Mouse (Mus musculus): Measurements from ENCODE around the gene Stx1a. TPM values are rescaled to one million over a fixed set of nuclear protein-coding genes. Genes with fewer than 3 reads are reported as not detected.

The Stx1a gene
- 8.2 and 8.3 TPM in 2 replicates for polyA plus RNA-seq (2015; fragmentation: Nextera tagmentation; extraction: Ambion mirVana)

DNA sequence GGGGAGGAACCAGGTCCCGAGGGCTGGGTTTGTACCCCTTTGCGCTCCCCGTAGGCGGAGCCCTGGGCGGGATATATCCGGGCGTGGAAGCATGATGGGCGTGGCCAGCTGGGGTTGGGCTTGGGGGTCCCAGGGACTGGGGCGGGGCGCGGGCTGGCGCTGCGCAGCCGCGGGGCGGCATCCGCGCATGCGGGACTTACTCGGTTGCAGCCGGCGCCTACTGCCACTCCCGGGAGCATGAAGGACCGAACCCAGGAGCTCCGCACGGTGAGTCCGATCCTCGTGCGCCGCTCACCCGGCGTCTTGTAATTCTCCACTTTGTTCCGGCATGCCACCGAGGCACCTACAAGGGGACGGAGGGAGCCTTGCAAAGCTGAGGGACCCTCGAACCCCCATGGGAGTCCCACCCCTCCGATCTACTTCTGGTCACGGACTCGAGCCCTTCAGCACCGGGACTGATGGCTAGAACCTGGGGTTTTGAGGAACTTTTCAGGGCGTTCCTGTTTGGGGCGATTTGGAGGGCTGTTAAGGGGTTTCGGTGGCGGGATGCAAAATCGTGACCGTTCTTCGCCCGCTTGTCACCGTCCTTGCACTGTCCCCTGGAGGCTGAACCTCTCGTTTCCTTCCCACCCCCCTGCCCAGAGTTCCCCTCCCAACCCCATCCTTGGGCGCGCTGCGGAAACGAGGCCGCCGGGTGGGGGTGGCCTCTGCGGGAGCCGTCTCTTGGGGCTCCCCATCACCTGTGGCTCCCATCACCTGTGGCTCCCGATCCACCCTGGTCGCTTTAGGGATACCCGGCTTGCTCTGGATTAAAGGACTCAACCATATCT, at the start of gene Stx1a:
Stx1a (plus strand) TSS at position 139 of the 830 bp plus-strand sequence.
- ATAC-seq (ENCODE audit: extremely low read depth, insufficient number of reproducible peaks, low FRiP score, low TSS enrichment), result peak; percentile 75; the same call in 1 of the 2 replicates
- under 1% methylated on average over 61 of the region's 61 CpGs for WGBS
- H3K9me3 ChIP-seq, result no peaks in the 10 kb centered on the region
- H3K36me3 ChIP-seq, result no peaks in the 10 kb centered on the region
- H3K9ac ChIP-seq, result peak within 1 kb of the TSS; percentile 93
- H3K27ac ChIP-seq (replicated peaks), result peak within 1 kb of the TSS; percentile 76
- peak within 1 kb of the TSS; percentile 95 for H3K4me2 ChIP-seq
- peaks cover 57% of the 10 kb centered on the region for H3K4me1 ChIP-seq
- no peaks in the 10 kb centered on the region for H3K27me3 ChIP-seq (replicated peaks)
- H3K4me3 ChIP-seq, result peak within 1 kb of the TSS; percentile 77

DNA sequence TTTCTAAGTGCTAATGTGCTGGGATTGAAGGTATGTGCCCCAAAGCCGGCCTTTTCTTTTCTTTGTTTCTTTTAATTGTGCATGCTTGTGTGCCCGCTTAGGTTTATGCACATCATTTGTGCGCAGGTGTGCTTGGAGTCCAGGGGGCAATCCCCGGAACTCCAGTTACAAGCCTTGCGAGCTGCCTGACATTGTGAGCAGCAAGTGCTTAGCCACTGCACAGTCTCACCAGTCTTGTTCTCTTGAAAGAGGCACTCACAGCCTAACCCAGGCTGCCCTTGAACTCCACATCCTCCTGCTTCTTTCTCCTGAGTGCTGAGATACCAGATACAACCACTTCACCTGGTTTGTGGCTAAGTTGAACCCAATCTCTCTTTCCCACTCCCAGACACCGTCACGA, 49.8 kb upstream of the Stx1a start:
- H3K4me1 ChIP-seq, result peaks cover 11% of the 10 kb centered on the region
- no peak overlapping the region for H3K9ac ChIP-seq
- ATAC-seq (ENCODE audit: extremely low read depth, insufficient number of reproducible peaks, low FRiP score, low TSS enrichment), result no peak
- H3K36me3 ChIP-seq, result no peaks in the 10 kb centered on the region
- H3K27me3 ChIP-seq (replicated peaks), result peaks cover 6% of the 10 kb centered on the region
- H3K9me3 ChIP-seq, result no peaks in the 10 kb centered on the region
- H3K4me3 ChIP-seq, result no peak overlapping the region
- H3K27ac ChIP-seq (replicated peaks), result no peak overlapping the region
- WGBS, result 76% methylated on average over 7 of the region's 7 CpGs
- H3K4me2 ChIP-seq, result no peak overlapping the region

DNA sequence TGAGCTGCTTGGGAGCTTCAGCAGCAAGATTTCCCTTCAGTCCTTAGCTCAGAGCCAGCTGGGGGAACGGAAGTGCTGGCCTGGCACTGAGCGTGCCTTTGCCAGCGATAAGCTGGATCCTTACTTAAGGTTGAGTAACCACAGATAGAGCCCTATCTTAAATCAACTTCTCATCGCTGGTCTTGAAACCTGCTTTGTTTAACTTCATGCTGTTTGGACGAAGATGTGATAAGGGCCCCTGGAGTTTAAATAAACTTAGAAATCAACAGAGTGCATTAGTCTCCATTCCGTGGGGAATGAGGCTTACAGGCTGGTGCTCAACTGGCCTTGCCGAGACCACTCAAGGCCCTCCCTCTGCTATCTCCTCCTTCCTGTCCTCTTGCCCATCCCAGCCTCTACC, 49.0 kb upstream of the Stx1a start:
- Histone ChIP-seq H3K4me3 (no peak overlapping the region), H3K27ac (replicated peaks) (peak overlapping the region; percentile 26; the same call in 1 of the 2 replicates), H3K4me1 (peaks cover 11% of the 10 kb centered on the region), H3K9me3 (no peaks in the 10 kb centered on the region), H3K36me3 (no peaks in the 10 kb centered on the region), H3K27me3 (replicated peaks) (peaks cover 6% of the 10 kb centered on the region; the same call in 1 of the 2 replicates), H3K9ac (no peak overlapping the region), H3K4me2 (peak overlapping the region; percentile 25)
- WGBS, result 6% methylated on average over 7 of the region's 7 CpGs
- ATAC-seq (ENCODE audit: extremely low read depth, insufficient number of reproducible peaks, low FRiP score, low TSS enrichment), result no peak

DNA sequence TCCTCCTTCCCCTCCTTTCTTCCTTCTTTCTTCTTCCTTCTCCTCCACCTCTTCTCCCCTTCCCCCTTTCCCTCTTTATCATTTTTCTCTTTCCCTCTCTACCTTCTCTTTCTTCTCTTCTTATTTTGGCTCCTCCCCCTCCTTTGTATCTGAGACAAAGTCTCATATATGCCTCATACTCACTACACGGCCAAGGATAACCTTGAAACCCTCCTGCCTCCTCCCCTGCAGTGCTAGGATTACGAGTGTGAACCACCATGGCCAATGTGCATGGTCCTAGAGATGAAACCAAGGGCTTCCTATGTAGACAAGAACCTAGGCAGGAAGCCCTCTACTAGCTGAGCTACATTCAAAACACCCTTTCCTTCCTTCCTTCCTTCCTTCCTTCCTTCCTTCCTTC, 48.4 kb upstream of the Stx1a start:
- ATAC-seq (ENCODE audit: extremely low read depth, insufficient number of reproducible peaks, low FRiP score, low TSS enrichment), result no peak
- H3K4me3 ChIP-seq, result no peak overlapping the region
- H3K4me2 ChIP-seq, result no peak overlapping the region
- peaks cover 11% of the 10 kb centered on the region for H3K4me1 ChIP-seq
- H3K9ac ChIP-seq, result no peak overlapping the region
- H3K36me3 ChIP-seq, result no peaks in the 10 kb centered on the region
- H3K27ac ChIP-seq (replicated peaks), result 0 out of 2 replicates have a peak overlapping the region, but pooled peaks have one; percentile 26
- H3K27me3 ChIP-seq (replicated peaks), result peaks cover 6% of the 10 kb centered on the region; the same call in 1 of the 2 replicates
- H3K9me3 ChIP-seq, result no peaks in the 10 kb centered on the region
- WGBS, result 44% methylated on average over 2 of the region's 2 CpGs

DNA sequence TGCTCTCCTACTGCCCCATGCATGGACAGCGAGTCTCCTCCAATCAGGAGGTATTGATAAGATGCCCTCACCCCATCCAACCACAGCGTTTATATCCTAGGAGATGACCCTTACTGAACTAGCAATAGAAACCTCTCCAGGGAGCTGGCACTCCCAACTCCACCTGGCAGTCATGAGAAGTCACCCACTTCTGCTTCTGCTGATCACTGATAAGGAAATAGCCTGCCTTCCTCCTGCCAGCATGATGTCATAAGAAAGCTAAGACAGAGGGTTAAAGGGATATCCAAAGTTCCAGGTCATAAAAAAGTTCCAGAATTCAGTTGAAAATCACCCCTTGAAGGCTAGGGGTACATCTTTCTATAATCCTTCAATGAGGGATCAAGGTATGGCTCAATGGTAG, 47.1 kb upstream of the Stx1a start:
- no peaks in the 10 kb centered on the region for H3K36me3 ChIP-seq
- ATAC-seq (ENCODE audit: extremely low read depth, insufficient number of reproducible peaks, low FRiP score, low TSS enrichment), result no peak
- H3K9me3 ChIP-seq, result no peaks in the 10 kb centered on the region
- H3K4me3 ChIP-seq, result no peak overlapping the region
- H3K9ac ChIP-seq, result no peak overlapping the region
- H3K4me1 ChIP-seq, result peaks cover 12% of the 10 kb centered on the region
- 0 out of 2 replicates have a peak, but pooled peaks cover 6% of the 10 kb centered on the region for H3K27me3 ChIP-seq (replicated peaks)
- no peak overlapping the region for H3K4me2 ChIP-seq
- 80% methylated on average over 2 of the region's 2 CpGs for WGBS
- no peak overlapping the region for H3K27ac ChIP-seq (replicated peaks)

DNA sequence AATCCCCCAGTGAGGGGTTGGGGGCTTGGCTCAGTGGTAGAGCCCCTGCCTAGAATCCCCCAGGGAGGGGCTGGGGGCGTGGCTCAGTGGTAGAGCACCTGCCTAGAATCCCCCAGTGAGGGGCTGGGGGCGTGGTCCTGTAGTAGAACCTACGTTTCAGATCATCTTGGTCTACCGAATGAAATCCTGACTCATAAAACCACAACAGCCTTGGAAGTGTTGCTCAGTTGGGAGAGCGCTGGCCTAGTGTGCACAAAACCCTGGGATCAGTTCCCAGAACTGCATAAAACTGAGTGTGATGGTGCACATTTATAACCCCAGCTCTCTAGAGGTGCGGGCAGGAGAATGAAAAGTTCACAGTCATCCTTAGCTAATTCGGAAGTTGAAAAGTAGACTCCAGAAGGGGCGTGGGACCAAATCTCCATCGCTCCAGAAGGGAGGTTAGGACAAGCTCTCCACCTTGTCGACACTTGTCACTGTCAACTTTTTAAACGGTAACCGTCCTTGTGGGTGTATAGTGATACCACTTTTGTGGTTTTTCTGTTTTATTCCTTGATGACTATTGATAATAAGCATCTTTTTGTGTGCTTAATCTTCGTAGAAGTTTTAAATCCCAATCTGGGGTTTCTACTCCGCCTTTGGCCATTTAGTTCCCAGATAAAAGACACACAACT, 46.6 kb upstream of the Stx1a start:
- ATAC-seq (ENCODE audit: extremely low read depth, insufficient number of reproducible peaks, low FRiP score, low TSS enrichment), result no peak
- Histone ChIP-seq H3K27ac (replicated peaks) (no peak overlapping the region), H3K4me1 (peaks cover 15% of the 10 kb centered on the region), H3K4me3 (no peak overlapping the region), H3K9ac (no peak overlapping the region), H3K36me3 (no peaks in the 10 kb centered on the region), H3K27me3 (replicated peaks) (0 out of 2 replicates have a peak, but pooled peaks cover 6% of the 10 kb centered on the region), H3K9me3 (no peaks in the 10 kb centered on the region), H3K4me2 (no peak overlapping the region)
- WGBS, result 67% methylated on average over 14 of the region's 14 CpGs

DNA sequence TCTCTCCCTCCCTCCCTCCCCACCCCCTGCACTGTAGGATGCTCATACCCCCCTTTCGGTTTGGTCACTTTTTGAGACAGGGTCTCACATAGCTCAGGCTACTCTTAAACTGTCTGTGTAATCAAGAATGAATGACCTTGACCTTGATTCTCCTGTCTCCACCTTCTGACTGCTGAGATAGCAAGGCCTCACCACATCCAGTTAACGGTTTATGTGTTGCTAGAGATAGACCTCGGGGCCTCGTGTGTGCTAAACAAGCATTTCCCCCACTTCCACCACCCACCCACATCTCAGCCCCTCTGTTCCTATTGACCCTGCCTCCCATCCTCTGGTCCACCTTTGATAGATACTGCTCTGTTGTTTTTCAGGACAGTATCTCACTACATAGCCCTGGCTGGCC, 45.4 kb upstream of the Stx1a start:
- no peaks in the 10 kb centered on the region for H3K9me3 ChIP-seq
- peaks cover 15% of the 10 kb centered on the region for H3K4me1 ChIP-seq
- H3K4me2 ChIP-seq, result no peak overlapping the region
- H3K27me3 ChIP-seq (replicated peaks), result 0 out of 2 replicates have a peak, but pooled peaks cover 6% of the 10 kb centered on the region
- 41% methylated on average over 4 of the region's 4 CpGs for WGBS
- H3K36me3 ChIP-seq, result no peaks in the 10 kb centered on the region
- no peak overlapping the region for H3K27ac ChIP-seq (replicated peaks)
- no peak overlapping the region for H3K4me3 ChIP-seq
- no peak for ATAC-seq (ENCODE audit: extremely low read depth, insufficient number of reproducible peaks, low FRiP score, low TSS enrichment)
- no peak overlapping the region for H3K9ac ChIP-seq

DNA sequence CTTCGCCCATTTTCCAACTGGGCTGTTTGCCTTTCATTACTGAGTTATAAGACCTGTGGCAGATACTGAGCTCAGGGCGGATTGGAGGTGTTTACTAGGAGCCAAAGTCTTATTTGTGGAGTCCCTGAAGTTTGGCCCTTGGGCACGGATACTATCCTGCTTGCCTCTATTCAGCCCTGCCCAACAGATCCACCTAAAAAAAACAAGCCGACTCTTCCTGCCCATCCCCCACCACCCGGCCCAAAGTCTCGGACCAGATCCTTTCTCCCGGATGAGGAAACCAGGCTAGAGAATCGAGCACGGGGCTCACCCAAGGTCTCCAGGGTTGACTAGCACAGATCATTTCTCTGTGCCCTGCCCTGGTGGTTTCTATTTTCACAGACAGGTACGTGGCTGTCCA, 42.1 kb upstream of the Stx1a start:
- WGBS, result 50% methylated on average over 10 of the region's 10 CpGs
- Histone ChIP-seq H3K4me2 (no peak overlapping the region), H3K4me3 (no peak overlapping the region), H3K9me3 (no peaks in the 10 kb centered on the region), H3K36me3 (no peaks in the 10 kb centered on the region), H3K27ac (replicated peaks) (no peak overlapping the region), H3K27me3 (replicated peaks) (peaks cover 37% of the 10 kb centered on the region), H3K4me1 (peaks cover 16% of the 10 kb centered on the region), H3K9ac (no peak overlapping the region)
- no peak for ATAC-seq (ENCODE audit: extremely low read depth, insufficient number of reproducible peaks, low FRiP score, low TSS enrichment)

DNA sequence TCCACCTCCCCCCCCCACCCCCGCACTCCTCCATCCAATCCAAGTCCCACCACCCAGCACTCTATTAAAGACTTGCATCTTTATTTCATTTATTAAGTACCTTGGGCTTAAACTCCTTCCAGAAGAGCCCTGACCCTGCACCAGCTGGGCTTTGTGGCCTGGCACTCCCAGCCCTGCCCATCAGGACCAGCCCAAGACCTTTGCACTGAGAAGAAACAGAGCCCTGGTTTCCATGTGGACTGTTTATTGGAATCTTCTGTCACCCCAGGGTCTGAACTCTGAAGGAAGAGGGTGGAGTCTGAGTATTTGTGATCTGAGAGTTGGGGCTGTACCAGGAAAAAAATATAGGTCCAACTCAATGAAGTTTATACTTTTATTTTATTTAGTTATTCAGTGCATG, 40.2 kb upstream of the Stx1a start:
- Histone ChIP-seq H3K4me1 (peaks cover 24% of the 10 kb centered on the region), H3K4me3 (no peak overlapping the region), H3K9ac (no peak overlapping the region), H3K36me3 (no peaks in the 10 kb centered on the region), H3K27ac (replicated peaks) (no peak overlapping the region), H3K27me3 (replicated peaks) (peaks cover 56% of the 10 kb centered on the region), H3K4me2 (no peak overlapping the region), H3K9me3 (no peaks in the 10 kb centered on the region)
- ATAC-seq (ENCODE audit: extremely low read depth, insufficient number of reproducible peaks, low FRiP score, low TSS enrichment), result no peak
- 94% methylated on average over 1 of the region's 1 CpGs for WGBS

DNA sequence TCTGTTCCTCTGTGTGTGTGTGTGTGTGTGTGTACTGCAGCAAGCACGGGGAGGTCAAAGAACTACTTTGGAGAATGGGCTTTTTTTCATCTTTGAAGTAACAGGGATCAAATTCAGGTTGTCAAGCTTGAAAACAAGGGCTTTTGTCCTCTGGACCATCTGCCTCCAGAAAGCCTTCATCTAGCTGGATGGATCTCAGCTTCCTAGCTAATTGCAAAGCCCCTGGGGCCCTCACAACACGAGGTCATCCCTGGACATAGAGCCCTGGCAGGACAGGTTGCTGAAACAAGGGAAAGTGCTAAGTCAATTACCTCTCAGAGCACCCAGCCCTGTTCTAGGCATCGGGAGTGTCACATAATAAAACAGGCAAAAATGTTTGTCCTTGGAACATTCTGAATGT, 39.5 kb upstream of the Stx1a start:
- H3K4me2 ChIP-seq, result no peak overlapping the region
- H3K9ac ChIP-seq, result no peak overlapping the region
- no peak overlapping the region for H3K4me3 ChIP-seq
- no peaks in the 10 kb centered on the region for H3K36me3 ChIP-seq
- H3K27ac ChIP-seq (replicated peaks), result no peak overlapping the region
- WGBS, result 35% methylated on average over 3 of the region's 3 CpGs
- ATAC-seq (ENCODE audit: extremely low read depth, insufficient number of reproducible peaks, low FRiP score, low TSS enrichment), result no peak
- H3K27me3 ChIP-seq (replicated peaks), result peaks cover 57% of the 10 kb centered on the region
- H3K4me1 ChIP-seq, result peaks cover 24% of the 10 kb centered on the region
- H3K9me3 ChIP-seq, result no peaks in the 10 kb centered on the region

DNA sequence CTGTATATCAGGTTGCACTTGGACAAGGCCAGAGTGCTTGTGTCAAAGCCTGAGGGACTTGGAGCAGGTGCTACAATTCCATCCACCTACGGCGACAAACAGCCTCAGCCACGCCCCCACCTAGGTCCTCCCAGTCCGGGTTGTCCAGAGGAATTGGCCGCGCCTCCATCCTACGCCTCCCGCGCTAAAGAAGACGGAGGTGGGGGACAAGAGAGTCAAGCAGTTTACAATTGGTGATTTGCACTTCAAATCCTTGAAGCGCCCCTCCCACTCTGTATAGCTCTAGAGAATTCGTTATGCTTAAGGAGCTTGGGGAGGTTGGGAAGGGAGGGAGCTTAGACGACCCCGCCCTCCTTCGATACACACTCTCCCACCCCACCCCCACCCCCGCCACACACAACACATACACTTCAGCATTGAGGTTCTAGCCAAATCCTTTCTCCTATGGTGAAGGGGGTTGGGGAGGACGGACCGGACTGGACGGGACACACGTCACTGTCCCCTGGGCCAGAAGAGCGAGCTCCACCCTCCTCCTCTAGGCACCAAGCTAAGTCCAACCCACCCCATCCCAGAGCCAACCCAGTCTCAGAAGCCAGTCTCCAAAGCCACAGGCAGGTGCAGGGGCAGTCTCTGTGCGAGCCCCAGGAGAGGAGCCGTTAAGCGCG, 37.5 kb upstream of the Stx1a start, which contains the start of gene Cldn3:
Cldn3 (plus strand) TSS at position 582 of the 665 bp plus-strand sequence.
- ATAC-seq (ENCODE audit: extremely low read depth, insufficient number of reproducible peaks, low FRiP score, low TSS enrichment), result no peak
- WGBS, result 4% methylated on average over 25 of the region's 25 CpGs

More for the DNA sequence above, 37.5 kb upstream of the Stx1a start, which contains the start of gene Cldn3:
- H3K9ac ChIP-seq, result peak within 1 kb of the TSS; percentile 62; the same call in 1 of the 2 replicates
- H3K36me3 ChIP-seq, result no peaks in the 10 kb centered on the region
- no peak within 1 kb of the TSS for H3K27ac ChIP-seq (replicated peaks)
- peaks cover 75% of the 10 kb centered on the region for H3K27me3 ChIP-seq (replicated peaks)
- H3K4me1 ChIP-seq, result peaks cover 29% of the 10 kb centered on the region
- peak within 1 kb of the TSS; percentile 46 for H3K4me3 ChIP-seq
- H3K4me2 ChIP-seq, result peak within 1 kb of the TSS; percentile 68
- no peaks in the 10 kb centered on the region for H3K9me3 ChIP-seq

Measured in heart, embryonic 13.5 days (tissue).